In genomic region chr12:102743589-102744574, GRCm38 (mm10) we compare ENCODE assay signal across 8 mouse cellular contexts. TPM values are rescaled to one million over a fixed set of nuclear protein-coding genes. Genes with fewer than 3 reads are reported as not detected.
DNase-seq lines count a peak whose midpoint lies in the region; ATAC-seq and TF ChIP-seq lines count a peak whose summit lies in the region.

TSS of gene Moap1 (minus strand) at chr12:102743661.
TSS of gene Tmem251 (plus strand) at chr12:102743762.

- ATAC-seq in forebrain, embryonic 15.5 days (replicated peaks) = peak; percentile 98
- peak; percentile 97 for ATAC-seq in lung, embryonic 15.5 days (ENCODE audit: borderline replicate concordance, extremely low read depth, low FRiP score, low TSS enrichment)

- TF ChIP-seq CTCF in olfactory bulb, adult 2 months (IDR thresholded peaks at IDR 0.05; ENCODE audit: insufficient read depth, low read depth, low read length) = no peak; the same call in 1 of the 2 replicates

- no peaks in the 10 kb centered on the region; a peak in 1 of 4 replicates for H3K4me1 ChIP-seq in ES-E14 (ENCODE audit: control insufficient read depth in 2 of 2, insufficient read depth in 2 of 2, low read length in 2 of 2, poor library complexity in 1 of 2)
- peaks cover 26% of the 10 kb centered on the region for H3K4me1 ChIP-seq in forebrain, embryonic 15.5 days
- H3K4me1 ChIP-seq in lung, embryonic 15.5 days = peaks cover 20% of the 10 kb centered on the region
- H3K4me1 ChIP-seq in olfactory bulb, adult 2 months (ENCODE audit: control insufficient read depth, insufficient read depth, low read length) = peaks cover 3% of the 10 kb centered on the region

- no peaks in the 10 kb centered on the region for H3K9me3 ChIP-seq in ES-E14 (ENCODE audit: control insufficient read depth, insufficient read depth, low read depth, low read length)
- H3K9me3 ChIP-seq in forebrain, embryonic 15.5 days = no peaks in the 10 kb centered on the region
- no peaks in the 10 kb centered on the region for H3K9me3 ChIP-seq in lung, embryonic 15.5 days

- DNase-seq in ES-E14 (ENCODE audit: low read depth, low spot score) = no peak
- DNase-seq in cerebellum, adult 11 months = peak; percentile 86
- DNase-seq in heart, postnatal 25 days (ENCODE audit: low spot score) = peak; percentile 82
- peak; percentile 82 to 88 for DNase-seq in layer of hippocampus, adult 8-10 months (ENCODE audit: low spot score in 2 of 2)
- DNase-seq in thymus, adult 18-20 months = peak; percentile 84 to 85

- H3K4me2 ChIP-seq in forebrain, embryonic 15.5 days (replicated peaks) = peak within 1 kb of the TSS; percentile 86
- H3K4me2 ChIP-seq in lung, embryonic 15.5 days = peak within 1 kb of the TSS; percentile 82

- in situ Hi-C loops in ES-E14 (cut with MboI; ENCODE audit: low sequenced_read_pairs in 2 of 2, unreplicated experiment in 2 of 2) = loop anchor here in 1 of 2 experiments (25.0 kb wide), 1 partner anchor 232 kb away; no protein-coding TSS in a partner anchor

- WGBS in forebrain, embryonic 15.5 days = under 1% methylated on average over 58 of the region's 63 CpGs
- under 1% methylated on average over 60 of the region's 63 CpGs for WGBS in lung, embryonic 15.5 days
- WGBS in olfactory bulb, adult 2 months = under 1% methylated on average over 62 of the region's 63 CpGs

- peaks cover 3% of the 10 kb centered on the region for H3K36me3 ChIP-seq in ES-E14 (ENCODE audit: control insufficient read depth, insufficient read depth, low read length, poor library complexity, severe bottlenecking)
- H3K36me3 ChIP-seq in forebrain, embryonic 15.5 days = peaks cover 9% of the 10 kb centered on the region; the same call in 1 of the 2 replicates
- peaks cover 6% of the 10 kb centered on the region; the same call in 1 of the 2 replicates for H3K36me3 ChIP-seq in lung, embryonic 15.5 days

- H3K27me3 ChIP-seq in forebrain, embryonic 15.5 days = no peaks in the 10 kb centered on the region
- no peaks in the 10 kb centered on the region for H3K27me3 ChIP-seq in lung, embryonic 15.5 days

- intact Hi-C loops in heart, postnatal 25 days (cut with DNase I) = loop anchor here (2.0 to 5.0 kb wide), 2 partner anchors 13 to 133 kb away; partner anchors contain the start of genes Btbd7, Gm28051, Gon7 and Ubr7

- peak within 1 kb of the TSS; percentile 70 for H3K27ac ChIP-seq in ES-E14 (ENCODE audit: insufficient read depth, low read depth, low read length, poor library complexity, severe bottlenecking)
- peak within 1 kb of the TSS; percentile 92 for H3K27ac ChIP-seq in forebrain, embryonic 15.5 days (replicated peaks)
- peak within 1 kb of the TSS; percentile 92 for H3K27ac ChIP-seq in lung, embryonic 15.5 days
- H3K27ac ChIP-seq in olfactory bulb, adult 2 months (ENCODE audit: insufficient read depth, low read depth, low read length) = peak within 1 kb of the TSS; percentile 85

- TF ChIP-seq POLR2A in olfactory bulb, adult 2 months (IDR thresholded peaks at IDR 0.05; ENCODE audit: insufficient read depth, low read depth, low read length) = peak; percentile 85

- H3K4me3 ChIP-seq in ES-E14 (ENCODE audit: insufficient read depth in 1 of 2, low read depth in 1 of 2, low read length in 2 of 2, poor library complexity in 1 of 2, severe bottlenecking in 1 of 2) = peak within 1 kb of the TSS; percentile 76 to 96
- peak within 1 kb of the TSS; percentile 74 for H3K4me3 ChIP-seq in forebrain, embryonic 15.5 days
- H3K4me3 ChIP-seq in lung, embryonic 15.5 days = peak within 1 kb of the TSS; percentile 89
- peak within 1 kb of the TSS; percentile 81 for H3K4me3 ChIP-seq in olfactory bulb, adult 2 months (ENCODE audit: insufficient read depth, low read depth, low read length)

- H3K9ac ChIP-seq in ES-E14 (ENCODE audit: insufficient read depth, low read depth, low read length, poor library complexity, severe bottlenecking) = peak within 1 kb of the TSS; percentile 82
- H3K9ac ChIP-seq in forebrain, embryonic 15.5 days (replicated peaks) = peak within 1 kb of the TSS; percentile 83
- H3K9ac ChIP-seq in lung, embryonic 15.5 days = peak within 1 kb of the TSS; percentile 87

TF ChIP-seq in ES-E14, 5 proteins besides CTCF, POLR2A, EP300 and RAD21:
- no peak for TF ChIP-seq ZC3H11A (IDR thresholded peaks at IDR 0.05; ENCODE audit: borderline replicate concordance, low read depth, low read length)
- no peak for TF ChIP-seq CHD2 (IDR thresholded peaks at IDR 0.05; ENCODE audit: low read depth, low read length)
- TF ChIP-seq MAFK (IDR thresholded peaks at IDR 0.05; ENCODE audit: insufficient read depth, low read depth, low read length) = no peak
- 0 out of 2 replicates have a peak, but pooled peaks have one; percentile 42 for TF ChIP-seq HCFC1 (IDR thresholded peaks at IDR 0.05; ENCODE audit: borderline replicate concordance, insufficient read depth, low read length)

RNA-seq across cellular contexts. Expression of gene Moap1, which starts in this region (rescaled TPM):
- total RNA-seq in ES-E14 (2012; rRNA removed) = 4.0 and 8.8 TPM in 2 replicates
- polyA plus RNA-seq in forebrain, embryonic 15.5 days (2015; fragmentation: Nextera tagmentation; extraction: Ambion mirVana) = 48.9 and 53.2 TPM in 2 replicates
- total RNA-seq in heart, postnatal 25 days (2021) = 1 to 10 TPM; 7.3 to 7.9 TPM
- 10 to 100 TPM; 25.7 to 29.4 (median 26.8) TPM for total RNA-seq in layer of hippocampus, adult 8-10 months (2022)
- 27.3 and 27.4 TPM in 2 replicates for polyA plus RNA-seq in lung, embryonic 15.5 days (2015; fragmentation: Nextera tagmentation; extraction: Ambion mirVana)
- not detected in 2 replicates for polyA plus RNA-seq in olfactory bulb, adult 2 months (2012; ENCODE audit: insufficient read depth, insufficient read length, low replicate concordance, missing spikeins)

RNA-seq across cellular contexts. Expression of gene Tmem251, which starts in this region (rescaled TPM):
- total RNA-seq in ES-E14 (2012; rRNA removed) = 2.9 and 4.0 TPM in 2 replicates
- polyA plus RNA-seq in forebrain, embryonic 15.5 days (2015; fragmentation: Nextera tagmentation; extraction: Ambion mirVana) = 11.4 and 12.7 TPM in 2 replicates
- total RNA-seq in heart, postnatal 25 days (2021) = 1 to 10 TPM; 3.3 to 3.9 TPM
- 1 to 10 TPM; 4.9 to 6.4 (median 5.6) TPM for total RNA-seq in layer of hippocampus, adult 8-10 months (2022)
- polyA plus RNA-seq in lung, embryonic 15.5 days (2015; fragmentation: Nextera tagmentation; extraction: Ambion mirVana) = 9.5 and 10.1 TPM in 2 replicates
- not detected in 2 replicates for polyA plus RNA-seq in olfactory bulb, adult 2 months (2012; ENCODE audit: insufficient read depth, insufficient read length, low replicate concordance, missing spikeins)
